Mouse (Mus musculus) limb, embryonic 13.5 days (tissue): ENCODE results near the gene 2810408A11Rik. TPM values are rescaled to one million over a fixed set of nuclear protein-coding genes. Genes with fewer than 3 reads are reported as not detected.

Experiments used
- ATAC-seq: fragments of 200-750 bp; cut with Nextera tagmentation; 2 replicates; pipeline ENCODE4 v1.8.0; 2017; ENCODE audit warnings: low read depth, moderate number of reproducible peaks, moderate TSS enrichment; ENCODE audit not compliant: low FRiP score
- H3K27ac ChIP-seq: fragments of 300-500 bp; sonication (generic); 2 replicates; pipeline ENCODE4 v1.5.1; 2015; ENCODE audit warnings: inconsistent platforms, mild to moderate bottlenecking, moderate library complexity
- H3K27me3 ChIP-seq: fragments of 300-500 bp; sonication (generic); 2 replicates; pipeline ENCODE4 v1.6.1; 2015; ENCODE audit warnings: mild to moderate bottlenecking, inconsistent platforms
- H3K36me3 ChIP-seq: fragments of 300-500 bp; sonication (generic); 2 replicates; pipeline ENCODE4 v1.6.1; 2015; ENCODE audit warnings: inconsistent platforms, mild to moderate bottlenecking, moderate library complexity
- H3K4me1 ChIP-seq: fragments of 300-500 bp; sonication (generic); 2 replicates; pipeline ENCODE4 v1.6.1; 2015; ENCODE audit warnings: inconsistent platforms
- H3K4me2 ChIP-seq: fragments of 300-500 bp; sonication (generic); replicated peaks from 2 replicates; pipeline ENCODE4 v1.6.1; 2015; ENCODE audit warnings: inconsistent platforms, mild to moderate bottlenecking, moderate library complexity
- H3K4me3 ChIP-seq: fragments of 300-500 bp; sonication (generic); 2 replicates; pipeline ENCODE4 v1.5.1; 2015; ENCODE audit warnings: moderate library complexity, mild to moderate bottlenecking, inconsistent platforms
- H3K9ac ChIP-seq: fragments of 300-500 bp; sonication (generic); 2 replicates; pipeline ENCODE4 v1.6.1; 2015; ENCODE audit warnings: mild to moderate bottlenecking, inconsistent platforms
- H3K9me3 ChIP-seq: fragments of 300-500 bp; sonication (generic); 2 replicates; pipeline ENCODE4 v1.6.1; 2016; ENCODE audit warnings: inconsistent platforms
- WGBS: fragments of 180-500 bp; shearing (Covaris S2); methylation state at CpG from one replicate; pipeline ENCODE4 v1.1.7; 2015; 5-methylcytosine and 5-hydroxymethylcytosine counted together
- microRNA-seq: library from miRNA; unstranded; fragments of <30 nt; microRNA quantifications from one replicate; pipeline ENCODE4, GENCODE M21; 2016
- polyA plus RNA-seq: library from polyadenylated mRNA; unstranded; fragments of >200 nt; fragmentation: Nextera tagmentation; extraction: Ambion mirVana; gene quantifications from 2 replicates; pipeline ENCODE4 v1.2.1, GENCODE M21; 2015

2810408A11Rik gene
- polyA plus RNA-seq, 1 experiment from 2014 or later, result 16.1 TPM

DNA sequence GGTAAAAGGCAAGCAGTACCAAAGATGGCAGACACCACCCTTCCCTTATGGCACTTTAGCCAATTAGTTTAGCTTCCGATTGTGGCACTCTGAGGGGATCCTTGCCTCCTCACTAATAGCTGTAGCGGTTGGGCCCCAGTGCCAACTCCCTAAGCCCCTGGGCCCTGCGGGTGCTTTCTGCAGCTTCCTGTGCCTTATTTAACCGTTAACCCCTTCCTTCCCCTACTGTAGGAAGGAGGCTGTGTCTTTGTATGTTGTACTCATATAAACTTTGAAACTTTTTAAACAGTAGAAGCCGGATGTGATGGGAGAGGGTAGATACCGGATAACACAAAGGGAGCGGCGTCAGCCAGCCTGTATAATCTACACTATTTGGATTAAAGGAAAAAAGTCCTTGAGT, 50.0 kb downstream of the 2810408A11Rik start:
- 68% methylated on average over 8 of the region's 8 CpGs for WGBS
- ATAC-seq, result no peak
- H3K27ac ChIP-seq, result no peak overlapping the region
- peak overlapping the region; percentile 1; the same call in 1 of the 2 replicates for H3K4me3 ChIP-seq
- H3K9me3 ChIP-seq, result no peaks in the 10 kb centered on the region
- no peak overlapping the region for H3K9ac ChIP-seq
- H3K4me1 ChIP-seq, result peaks cover 35% of the 10 kb centered on the region
- no peaks in the 10 kb centered on the region for H3K27me3 ChIP-seq
- H3K36me3 ChIP-seq, result peaks cover 49% of the 10 kb centered on the region
- H3K4me2 ChIP-seq, result no peak overlapping the region

DNA sequence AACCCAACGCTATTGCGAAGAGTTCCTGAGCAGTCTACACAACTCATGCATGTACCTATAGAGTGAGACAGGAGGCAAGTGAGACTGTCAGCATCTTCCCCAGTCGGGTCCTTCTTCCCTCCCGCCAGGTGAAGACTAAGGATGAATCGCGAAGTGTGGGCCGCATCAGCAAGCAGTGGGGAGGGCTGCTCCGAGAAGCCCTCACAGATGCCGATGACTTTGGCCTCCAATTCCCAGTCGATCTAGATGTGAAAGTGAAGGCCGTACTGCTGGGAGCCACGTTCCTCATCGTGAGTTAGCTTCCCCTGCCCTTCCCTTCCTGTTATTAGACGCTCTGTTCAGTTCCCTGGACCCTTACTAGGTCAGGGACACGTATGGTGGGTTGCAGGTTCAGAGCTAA, 50.9 kb downstream of the 2810408A11Rik start:
- no peak overlapping the region for H3K4me2 ChIP-seq
- no peak overlapping the region for H3K27ac ChIP-seq
- no peaks in the 10 kb centered on the region for H3K9me3 ChIP-seq
- ATAC-seq, result no peak
- peaks cover 35% of the 10 kb centered on the region for H3K4me1 ChIP-seq
- no peaks in the 10 kb centered on the region for H3K27me3 ChIP-seq
- H3K4me3 ChIP-seq, result no peak overlapping the region
- H3K9ac ChIP-seq, result no peak overlapping the region
- WGBS, result 93% methylated on average over 15 of the region's 15 CpGs
- peaks cover 49% of the 10 kb centered on the region for H3K36me3 ChIP-seq

DNA sequence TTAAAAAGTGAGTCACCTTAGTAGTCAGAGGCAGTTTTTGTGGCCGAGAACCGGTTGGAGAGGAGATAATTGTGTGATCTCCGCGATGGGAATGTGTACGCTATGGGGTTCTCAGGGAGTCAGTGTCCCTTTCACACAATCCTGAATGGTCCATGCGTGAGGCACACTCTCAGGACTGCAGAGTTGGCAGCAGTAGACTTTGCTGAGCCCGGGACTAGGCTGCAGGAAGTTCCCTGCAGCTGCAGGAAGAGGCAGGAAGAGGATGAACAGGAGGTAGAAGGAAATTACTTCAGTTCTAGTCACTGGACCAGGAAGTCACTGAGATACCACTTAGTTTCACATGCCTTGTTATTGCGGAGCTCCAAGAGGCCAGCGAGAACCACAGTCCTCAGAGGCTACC, 51.7 kb downstream of the 2810408A11Rik start:
- no peak overlapping the region for H3K4me3 ChIP-seq
- peaks cover 49% of the 10 kb centered on the region for H3K36me3 ChIP-seq
- H3K4me1 ChIP-seq, result peaks cover 35% of the 10 kb centered on the region

DNA sequence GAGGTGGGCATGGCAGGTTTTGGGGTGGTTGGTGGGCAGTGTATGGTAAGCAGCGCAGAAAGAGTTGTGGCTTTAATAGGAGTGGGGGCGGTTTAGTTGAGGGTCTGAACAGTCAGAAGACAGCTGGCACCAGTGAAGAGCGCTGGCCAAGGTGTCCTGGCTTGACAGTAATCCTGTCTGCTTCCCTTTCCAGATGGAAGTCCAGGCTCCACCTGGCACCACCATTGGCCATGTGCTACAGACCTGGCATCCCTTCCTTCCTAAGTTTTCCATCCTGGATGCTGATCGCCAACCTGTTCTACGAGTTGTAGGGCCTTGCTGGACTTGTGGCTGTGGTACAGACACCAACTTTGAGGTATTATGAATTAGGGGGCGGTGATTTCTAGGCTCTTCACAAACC, 52.8 kb downstream of the 2810408A11Rik start:
- Histone ChIP-seq H3K9ac (peak overlapping the region; percentile 90), H3K4me3 (peak overlapping the region; percentile 79), H3K27ac (no peak overlapping the region), H3K36me3 (peaks cover 49% of the 10 kb centered on the region), H3K9me3 (no peaks in the 10 kb centered on the region), H3K27me3 (no peaks in the 10 kb centered on the region), H3K4me2 (peak overlapping the region; percentile 93), H3K4me1 (peaks cover 33% of the 10 kb centered on the region)
- no peak for ATAC-seq
- WGBS, result 96% methylated on average over 6 of the region's 6 CpGs

More for the DNA sequence above, 51.7 kb downstream of the 2810408A11Rik start:
- WGBS, result 89% methylated on average over 9 of the region's 9 CpGs
- no peaks in the 10 kb centered on the region for H3K27me3 ChIP-seq
- no peak overlapping the region for H3K4me2 ChIP-seq
- H3K9me3 ChIP-seq, result no peaks in the 10 kb centered on the region
- no peak overlapping the region for H3K9ac ChIP-seq
- no peak for ATAC-seq
- H3K27ac ChIP-seq, result no peak overlapping the region

Small RNA genes within 50 kb of the gene (microRNA-seq; reads per million reads assigned to microRNA genes)
- not detected for gene Mir6924

Other genes starting within 250 kb of the 2810408A11Rik start
- gene Sox15, start 245.7 kb downstream of the 2810408A11Rik start, polyA plus RNA-seq, result 0.57 and 0.69 TPM in 2 replicates
- 59.3 and 66.8 TPM in 2 replicates for gene Mpdu1, start 238.3 kb downstream of the 2810408A11Rik start, polyA plus RNA-seq
- 12.0 and 14.8 TPM in 2 replicates for gene Cd68, start 234.8 kb downstream of the 2810408A11Rik start, polyA plus RNA-seq
- 560 and 570 TPM in 2 replicates for gene Eif4a1, start 228.6 kb downstream of the 2810408A11Rik start, polyA plus RNA-seq
- gene Senp3, start 218.9 kb downstream of the 2810408A11Rik start, polyA plus RNA-seq, result 123 and 125 TPM in 2 replicates
- 0.33 TPM in 1 of 2 replicates, not detected in the other for gene Tnfsf13, start 215.2 kb downstream of the 2810408A11Rik start, polyA plus RNA-seq
- gene Tnfsf12, start 205.1 kb downstream of the 2810408A11Rik start, polyA plus RNA-seq, result 5.9 and 8.0 TPM in 2 replicates
- gene Tnfsfm13, start 204.9 kb downstream of the 2810408A11Rik start, polyA plus RNA-seq, result 3.7 and 4.4 TPM in 2 replicates
- gene Polr2a, start 142.3 kb downstream of the 2810408A11Rik start, polyA plus RNA-seq, result 27.2 and 28.5 TPM in 2 replicates
- not detected in 2 replicates for gene Slc35g3, start 139.0 kb downstream of the 2810408A11Rik start, polyA plus RNA-seq
- gene Zbtb4, start 135.1 kb downstream of the 2810408A11Rik start, polyA plus RNA-seq, result 3.2 and 3.4 TPM in 2 replicates
- 23.6 and 27.7 TPM in 2 replicates for gene Chrnb1, start 105.0 kb downstream of the 2810408A11Rik start, polyA plus RNA-seq
- gene Fgf11, start 99.1 kb downstream of the 2810408A11Rik start, polyA plus RNA-seq, result 2.8 and 2.9 TPM in 2 replicates
- gene Tmem102, start 95.4 kb downstream of the 2810408A11Rik start, polyA plus RNA-seq, result 2.5 and 2.6 TPM in 2 replicates
- not detected in 2 replicates for gene Gm39566, start 85.7 kb downstream of the 2810408A11Rik start, polyA plus RNA-seq
- gene Spem2, start 82.5 kb downstream of the 2810408A11Rik start, polyA plus RNA-seq, result not detected in 2 replicates
- gene Spem1, start 78.8 kb downstream of the 2810408A11Rik start, polyA plus RNA-seq, result 0.18 and 0.24 TPM in 2 replicates
- 11.5 and 11.8 TPM in 2 replicates for gene Nlgn2, start 63.2 kb downstream of the 2810408A11Rik start, polyA plus RNA-seq
- gene Tmem256, start 62.5 kb downstream of the 2810408A11Rik start, polyA plus RNA-seq, result 368 and 376 TPM in 2 replicates
- gene Plscr3, start 54.6 kb downstream of the 2810408A11Rik start, polyA plus RNA-seq, result 135 and 140 TPM in 2 replicates
- gene Tnk1, start 42.3 kb downstream of the 2810408A11Rik start, polyA plus RNA-seq, result 1.9 and 2.0 TPM in 2 replicates
- 0.51 TPM in 1 of 2 replicates, not detected in the other for gene Tmem95, start 23.0 kb downstream of the 2810408A11Rik start, polyA plus RNA-seq
- 4.3 and 4.4 TPM in 2 replicates for gene Kctd11, start 19.6 kb downstream of the 2810408A11Rik start, polyA plus RNA-seq
- gene Acap1, start 5.4 kb downstream of the 2810408A11Rik start, polyA plus RNA-seq, result 1.1 and 1.5 TPM in 2 replicates
- gene Neurl4, start 85 bp upstream of the 2810408A11Rik start, polyA plus RNA-seq, result 10.2 and 12.9 TPM in 2 replicates
- gene Gps2, start 12.9 kb upstream of the 2810408A11Rik start, polyA plus RNA-seq, result 90.0 and 90.1 TPM in 2 replicates
- gene Eif5a, start 21.0 kb upstream of the 2810408A11Rik start, polyA plus RNA-seq, result 1,543 and 1,562 TPM in 2 replicates
- 9.3 and 9.7 TPM in 2 replicates for gene Ybx2, start 34.8 kb upstream of the 2810408A11Rik start, polyA plus RNA-seq
- gene Slc2a4, start 47.2 kb upstream of the 2810408A11Rik start, polyA plus RNA-seq, result 29.2 and 29.6 TPM in 2 replicates
- 13.4 and 14.4 TPM in 2 replicates for gene Cldn7, start 63.8 kb upstream of the 2810408A11Rik start, polyA plus RNA-seq
- gene Ctdnep1, start 80.2 kb upstream of the 2810408A11Rik start, polyA plus RNA-seq, result 30.8 and 31.2 TPM in 2 replicates
- 126 and 134 TPM in 2 replicates for gene Elp5, start 81.5 kb upstream of the 2810408A11Rik start, polyA plus RNA-seq
- gene Gabarap, start 90.2 kb upstream of the 2810408A11Rik start, polyA plus RNA-seq, result 499 and 506 TPM in 2 replicates
- gene Phf23, start 94.8 kb upstream of the 2810408A11Rik start, polyA plus RNA-seq, result 95.9 and 101 TPM in 2 replicates
- gene Dvl2, start 99.6 kb upstream of the 2810408A11Rik start, polyA plus RNA-seq, result 54.3 and 59.8 TPM in 2 replicates
- 76.0 and 81.1 TPM in 2 replicates for gene Acadvl, start 114.4 kb upstream of the 2810408A11Rik start, polyA plus RNA-seq
- 14.2 and 14.8 TPM in 2 replicates for gene Dlg4, start 116.0 kb upstream of the 2810408A11Rik start, polyA plus RNA-seq
- 1.4 and 2.4 TPM in 2 replicates for gene Asgr1, start 153.1 kb upstream of the 2810408A11Rik start, polyA plus RNA-seq
- gene Asgr2, start 191.7 kb upstream of the 2810408A11Rik start, polyA plus RNA-seq, result not detected in 2 replicates
- gene Mgl2, start 229.3 kb upstream of the 2810408A11Rik start, polyA plus RNA-seq, result 0.25 and 0.75 TPM in 2 replicates